Mouse (Mus musculus) spleen, adult 2 months (tissue): ENCODE results near the gene Skor1.

Source experiments
- CTCF ChIP-seq: fragments of 200-500 bp; IDR thresholded peaks from 2 replicates; pipeline ENCODE4 v1.5.1; 2011; ENCODE audit warnings: mild to moderate bottlenecking, inconsistent platforms; ENCODE audit not compliant: insufficient read depth, insufficient read length, insufficient replicate concordance; ENCODE audit errors: extremely low read depth
- POLR2A ChIP-seq: fragments of 200-500 bp; IDR thresholded peaks from 2 replicates; pipeline ENCODE4 v1.6.1; 2011; ENCODE audit warnings: low read depth, low read length, inconsistent platforms

DNA sequence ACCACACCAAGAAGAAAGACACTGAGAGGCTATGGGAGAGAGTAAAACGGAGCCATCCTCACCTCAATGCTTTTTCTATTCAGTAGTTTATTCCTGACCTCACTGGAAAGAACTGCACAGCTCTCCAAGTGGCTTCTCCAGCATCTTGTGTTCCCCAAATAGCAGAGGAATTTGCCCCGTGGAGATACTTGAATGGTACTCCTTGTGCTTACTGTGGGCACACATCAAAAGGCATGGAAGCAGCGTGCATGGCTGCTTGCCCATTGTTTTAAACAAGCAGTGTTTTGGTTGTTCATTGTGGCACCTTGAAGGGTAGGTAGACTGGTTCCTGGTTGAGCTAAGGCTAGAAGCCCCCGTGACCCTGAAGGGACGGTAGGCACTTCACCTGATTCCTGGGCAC is 48.1 kb downstream of the Skor1 start:
- TF ChIP-seq CTCF (no peak), POLR2A (no peak)
